Mouse (Mus musculus) adrenal gland, adult 8-10 months (tissue): Measurements from ENCODE around the gene Gm49333. TPM values are rescaled to one million over a fixed set of nuclear protein-coding genes. Genes with fewer than 3 reads are reported as not detected.

Source experiments
- DNase-seq: peaks from one replicate; pipeline ENCODE4 v3.0.0; 2022
- total RNA-seq, 4 experiments: library from RNA; stranded (reverse); gene quantifications; 2 replicates each; pipeline ENCODE4 v1.2.4; 2022

Gm49333 gene
- total RNA-seq = not detected

GRCm38 (mm10) chr16:20611357-20612227 lies at the start of gene Gm49333, which contains the start of the genes Eef1akmt4 and Alg3:
Gene Gm49333 (plus strand): TSS chr16:20611610.
Gene Eef1akmt4 (plus strand): TSS chr16:20611593.
Gene Alg3 (minus strand): TSS chr16:20611735.
- peak; percentile 85 for DNase-seq

- no peak for DNase-seq
These were observed 46.3 kb upstream of the Gm49333 start for GRCm38 (mm10) chr16:20565075-20565474.

- no peak for DNase-seq
These were observed 22.0 kb upstream of the Gm49333 start, which contains the start of gene Vwa5b2 for GRCm38 (mm10) chr16:20589366-20589938. Gene Vwa5b2 (plus strand): TSS chr16:20589471.

- DNase-seq = no peak
These were observed 21.3 kb upstream of the Gm49333 start for GRCm38 (mm10) chr16:20589939-20590679.

GRCm38 (mm10) chr16:20590680-20591038 lies 20.8 kb upstream of the Gm49333 start:
- no peak for DNase-seq

GRCm38 (mm10) chr16:20591076-20591705 lies 20.2 kb upstream of the Gm49333 start:
- DNase-seq = no peak

- no peak for DNase-seq
These were observed 16.2 kb upstream of the Gm49333 start for GRCm38 (mm10) chr16:20595060-20595673.

- no peak for DNase-seq
These were observed 15.7 kb upstream of the Gm49333 start for GRCm38 (mm10) chr16:20595737-20596136.

- no peak for DNase-seq
These were observed 14.5 kb upstream of the Gm49333 start for GRCm38 (mm10) chr16:20596687-20597441.

- no peak for DNase-seq
These were observed 10.9 kb upstream of the Gm49333 start for GRCm38 (mm10) chr16:20600511-20600910.

GRCm38 (mm10) chr16:20604705-20605104 lies 6.7 kb upstream of the Gm49333 start:
- no peak for DNase-seq

GRCm38 (mm10) chr16:20610501-20611356 lies 681 bp upstream of the Gm49333 start:
- DNase-seq = peak; percentile 56

GRCm38 (mm10) chr16:20619541-20620398 lies 8.4 kb downstream of the Gm49333 start:
- no peak for DNase-seq

GRCm38 (mm10) chr16:20620399-20620735 lies 9.0 kb downstream of the Gm49333 start:
- peak; percentile 19 for DNase-seq

- DNase-seq = no peak
These were observed 9.4 kb downstream of the Gm49333 start for GRCm38 (mm10) chr16:20620751-20621190.

- peak; percentile 55 for DNase-seq
These were observed 10.0 kb downstream of the Gm49333 start, which contains the start of gene Camk2n2 for GRCm38 (mm10) chr16:20621191-20621990. Gene Camk2n2 (minus strand): TSS chr16:20621287.

- peak; percentile 89 for DNase-seq
These were observed 10.7 kb downstream of the Gm49333 start for GRCm38 (mm10) chr16:20621991-20622685.

GRCm38 (mm10) chr16:20623211-20623610 lies 11.8 kb downstream of the Gm49333 start:
- DNase-seq = no peak
